Mouse (Mus musculus) kidney, embryonic 14.5 days (tissue): ENCODE measurements around the gene Ppp2r2d. TPM values are rescaled to one million over a fixed set of nuclear protein-coding genes. Genes with fewer than 3 reads are reported as not detected.

ENCODE experiments used
- ATAC-seq: fragments of 200-750 bp; cut with Nextera tagmentation; 2 replicates; pipeline ENCODE4 v1.8.0; 2017; ENCODE audit warnings: moderate number of reproducible peaks, mild to moderate bottlenecking, moderate TSS enrichment, moderate library complexity; ENCODE audit not compliant: low FRiP score, low TSS enrichment
- H3K27ac ChIP-seq: fragments of 300-500 bp; sonication (generic); 2 replicates; pipeline ENCODE4 v1.5.1; 2014; ENCODE audit warnings: low read depth, mild to moderate bottlenecking, low read length, moderate library complexity, mixed read lengths
- H3K27me3 ChIP-seq: fragments of 300-500 bp; sonication (generic); 2 replicates; pipeline ENCODE4 v1.6.1; 2014; ENCODE audit warnings: mild to moderate bottlenecking, low read length; ENCODE audit not compliant: control insufficient read depth, insufficient read depth
- H3K36me3 ChIP-seq: fragments of 300-500 bp; sonication (generic); 2 replicates; pipeline ENCODE4 v1.6.1; 2014; ENCODE audit warnings: low read length, mixed read lengths; ENCODE audit not compliant: control insufficient read depth, insufficient read depth
- H3K4me1 ChIP-seq: fragments of 300-500 bp; sonication (generic); 2 replicates; pipeline ENCODE4 v1.6.1; 2014; ENCODE audit warnings: low read length, mixed read lengths; ENCODE audit not compliant: control insufficient read depth, insufficient read depth
- H3K4me2 ChIP-seq: fragments of 300-500 bp; sonication (generic); replicated peaks from 2 replicates; pipeline ENCODE4 v1.6.1; 2014; ENCODE audit warnings: low read depth, mild to moderate bottlenecking, low read length
- H3K4me3 ChIP-seq: fragments of 300-500 bp; sonication (generic); 2 replicates; pipeline ENCODE4 v1.5.1; 2014; ENCODE audit warnings: mild to moderate bottlenecking, low read length
- H3K9ac ChIP-seq: fragments of 300-500 bp; sonication (generic); 2 replicates; pipeline ENCODE4 v1.6.1; 2014; ENCODE audit warnings: low read depth, mild to moderate bottlenecking, low read length, moderate library complexity
- H3K9me3 ChIP-seq: fragments of 300-500 bp; sonication (generic); 2 replicates; pipeline ENCODE4 v1.6.1; 2016; ENCODE audit warnings: low read length; ENCODE audit not compliant: control insufficient read depth
- WGBS: fragments of 180-500 bp; shearing (Covaris S2); extraction: QIAGEN DNeasy Blood & Tissue Kit; methylation state at CpG from one replicate; pipeline ENCODE4 v1.1.7; 2014; 5-methylcytosine and 5-hydroxymethylcytosine counted together
- polyA plus RNA-seq: library from polyadenylated mRNA; unstranded; fragments of >200 nt; fragmentation: Nextera tagmentation; extraction: Ambion mirVana; gene quantifications from 2 replicates; pipeline ENCODE4 v1.2.1, GENCODE M21; 2014

The Ppp2r2d gene
- polyA plus RNA-seq = 40.8 and 48.5 TPM in 2 replicates

GRCm38 (mm10) chr7:138845544-138846391, at the start of gene Ppp2r2d, which contains the start of gene Mapk1ip1:
TSS of gene Ppp2r2d (plus strand) at chr7:138846079.
TSS of gene Mapk1ip1 (minus strand) at chr7:138846273.
- ATAC-seq = peak; percentile 95
- no peaks in the 10 kb centered on the region for H3K27me3 ChIP-seq
- no peaks in the 10 kb centered on the region for H3K9me3 ChIP-seq
- H3K9ac ChIP-seq = peak within 1 kb of the TSS; percentile 93
- peaks cover 21% of the 10 kb centered on the region for H3K4me1 ChIP-seq
- under 1% methylated on average over 51 of the region's 51 CpGs for WGBS
- H3K27ac ChIP-seq = peak within 1 kb of the TSS; percentile 82
- H3K4me2 ChIP-seq = peak within 1 kb of the TSS; percentile 87
- H3K4me3 ChIP-seq = peak within 1 kb of the TSS; percentile 96
- peaks cover 5% of the 10 kb centered on the region; the same call in 1 of the 2 replicates for H3K36me3 ChIP-seq

GRCm38 (mm10) chr7:138803386-138803785, 42.5 kb upstream of the Ppp2r2d start:
- Histone ChIP-seq H3K4me2 (no peak overlapping the region), H3K4me1 (no peaks in the 10 kb centered on the region), H3K27me3 (no peaks in the 10 kb centered on the region), H3K9ac (no peak overlapping the region), H3K36me3 (no peaks in the 10 kb centered on the region), H3K9me3 (peaks cover 10% of the 10 kb centered on the region), H3K27ac (no peak overlapping the region), H3K4me3 (no peak overlapping the region)
- 28% methylated on average over 4 of the region's 4 CpGs for WGBS
- no peak for ATAC-seq

GRCm38 (mm10) chr7:138807146-138807545, 38.7 kb upstream of the Ppp2r2d start:
- Histone ChIP-seq H3K36me3 (no peaks in the 10 kb centered on the region), H3K27ac (no peak overlapping the region), H3K4me2 (no peak overlapping the region), H3K9ac (no peak overlapping the region), H3K4me3 (no peak overlapping the region), H3K4me1 (no peaks in the 10 kb centered on the region), H3K27me3 (no peaks in the 10 kb centered on the region), H3K9me3 (peaks cover 10% of the 10 kb centered on the region)
- WGBS = 84% methylated on average over 3 of the region's 3 CpGs
- ATAC-seq = no peak

GRCm38 (mm10) chr7:138813213-138813875, 32.5 kb upstream of the Ppp2r2d start:
- Histone ChIP-seq H3K36me3 (no peaks in the 10 kb centered on the region), H3K4me3 (no peak overlapping the region), H3K27me3 (no peaks in the 10 kb centered on the region; the same call in 1 of the 2 replicates), H3K4me2 (no peak overlapping the region), H3K27ac (no peak overlapping the region; the same call in 1 of the 2 replicates), H3K4me1 (no peaks in the 10 kb centered on the region), H3K9me3 (no peaks in the 10 kb centered on the region), H3K9ac (no peak overlapping the region)
- 65% methylated on average over 11 of the region's 11 CpGs for WGBS
- ATAC-seq = no peak

- H3K4me2 ChIP-seq = no peak overlapping the region
- H3K36me3 ChIP-seq = no peaks in the 10 kb centered on the region
- H3K4me1 ChIP-seq = no peaks in the 10 kb centered on the region
- no peak overlapping the region for H3K27ac ChIP-seq
- WGBS = 61% methylated on average over 4 of the region's 4 CpGs
- no peak for ATAC-seq
- no peaks in the 10 kb centered on the region for H3K9me3 ChIP-seq
- no peak overlapping the region for H3K9ac ChIP-seq
- no peak overlapping the region for H3K4me3 ChIP-seq
- H3K27me3 ChIP-seq = no peaks in the 10 kb centered on the region; the same call in 1 of the 2 replicates
Measured at GRCm38 (mm10) chr7:138818314-138818713, 27.6 kb upstream of the Ppp2r2d start.

GRCm38 (mm10) chr7:138824423-138824822, 21.5 kb upstream of the Ppp2r2d start:
- no peak overlapping the region for H3K9ac ChIP-seq
- no peak overlapping the region for H3K4me3 ChIP-seq
- H3K9me3 ChIP-seq = no peaks in the 10 kb centered on the region
- 77% methylated on average over 6 of the region's 6 CpGs for WGBS
- no peaks in the 10 kb centered on the region for H3K4me1 ChIP-seq
- H3K4me2 ChIP-seq = no peak overlapping the region
- H3K36me3 ChIP-seq = no peaks in the 10 kb centered on the region
- no peak for ATAC-seq
- no peaks in the 10 kb centered on the region for H3K27me3 ChIP-seq
- H3K27ac ChIP-seq = no peak overlapping the region

- H3K4me3 ChIP-seq = no peak overlapping the region
- no peak overlapping the region for H3K9ac ChIP-seq
- H3K27ac ChIP-seq = no peak overlapping the region
- no peak overlapping the region for H3K4me2 ChIP-seq
- H3K27me3 ChIP-seq = no peaks in the 10 kb centered on the region
- 80% methylated on average over 19 of the region's 19 CpGs for WGBS
- no peak for ATAC-seq
- H3K9me3 ChIP-seq = no peaks in the 10 kb centered on the region
- H3K36me3 ChIP-seq = no peaks in the 10 kb centered on the region
- H3K4me1 ChIP-seq = no peaks in the 10 kb centered on the region
Measured at GRCm38 (mm10) chr7:138824995-138825756, 20.7 kb upstream of the Ppp2r2d start.

GRCm38 (mm10) chr7:138827812-138828211, 18.1 kb upstream of the Ppp2r2d start:
- Histone ChIP-seq H3K4me2 (no peak overlapping the region), H3K4me3 (no peak overlapping the region), H3K9me3 (no peaks in the 10 kb centered on the region), H3K36me3 (no peaks in the 10 kb centered on the region), H3K9ac (no peak overlapping the region), H3K4me1 (no peaks in the 10 kb centered on the region), H3K27ac (no peak overlapping the region), H3K27me3 (no peaks in the 10 kb centered on the region)
- 20% methylated on average over 11 of the region's 11 CpGs for WGBS
- ATAC-seq = no peak
